Mouse (Mus musculus) spleen, adult 12 weeks (tissue): ENCODE data around the gene Fgd2.
"Not testable (repeated sequence)": the region's sequence is repeated elsewhere in the genome, so short reads cannot be mapped to it uniquely, and the experiment has no call there.

Experiments
- DNase-seq: peaks from one replicate; pipeline ENCODE4 v3.0.0; 2022; ENCODE audit warnings: low spot score

Fgd2 gene

DNA sequence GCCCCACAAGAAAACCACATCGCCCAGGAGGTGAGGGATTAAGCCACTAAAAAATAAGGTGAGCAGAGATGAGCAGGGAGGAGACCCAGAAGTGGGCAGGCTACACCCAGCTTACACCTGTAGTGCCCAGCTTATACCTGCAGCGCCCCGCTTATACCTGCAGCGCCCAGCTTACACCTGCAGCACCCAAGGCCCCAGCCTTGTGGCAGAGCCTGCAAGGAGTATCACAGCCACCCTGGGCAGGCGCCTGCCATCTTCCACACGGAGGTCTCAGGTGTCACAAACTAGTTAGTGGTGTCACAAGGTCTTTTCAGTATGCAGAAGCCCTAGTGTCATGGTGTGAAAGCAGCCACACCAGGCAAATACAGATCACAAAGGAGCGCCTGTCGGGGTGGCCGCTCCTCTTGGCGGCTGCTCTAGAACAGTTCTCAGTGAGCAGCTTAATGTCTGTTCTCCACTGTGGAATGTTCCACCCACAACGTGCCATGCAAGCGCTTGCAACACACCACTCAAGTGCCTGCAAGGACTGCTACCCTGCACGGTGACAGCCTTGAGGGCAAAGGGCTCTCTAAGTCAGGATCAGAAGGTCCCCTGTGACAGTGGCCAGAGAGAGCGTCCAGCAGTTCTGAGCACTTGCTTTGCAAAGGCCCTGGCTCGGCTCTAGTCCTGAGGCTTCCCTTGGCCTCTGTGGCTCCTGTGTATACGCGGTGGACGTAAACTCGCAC, 24.3 kb upstream of the Fgd2 start:
- DNase-seq: no peak

DNA sequence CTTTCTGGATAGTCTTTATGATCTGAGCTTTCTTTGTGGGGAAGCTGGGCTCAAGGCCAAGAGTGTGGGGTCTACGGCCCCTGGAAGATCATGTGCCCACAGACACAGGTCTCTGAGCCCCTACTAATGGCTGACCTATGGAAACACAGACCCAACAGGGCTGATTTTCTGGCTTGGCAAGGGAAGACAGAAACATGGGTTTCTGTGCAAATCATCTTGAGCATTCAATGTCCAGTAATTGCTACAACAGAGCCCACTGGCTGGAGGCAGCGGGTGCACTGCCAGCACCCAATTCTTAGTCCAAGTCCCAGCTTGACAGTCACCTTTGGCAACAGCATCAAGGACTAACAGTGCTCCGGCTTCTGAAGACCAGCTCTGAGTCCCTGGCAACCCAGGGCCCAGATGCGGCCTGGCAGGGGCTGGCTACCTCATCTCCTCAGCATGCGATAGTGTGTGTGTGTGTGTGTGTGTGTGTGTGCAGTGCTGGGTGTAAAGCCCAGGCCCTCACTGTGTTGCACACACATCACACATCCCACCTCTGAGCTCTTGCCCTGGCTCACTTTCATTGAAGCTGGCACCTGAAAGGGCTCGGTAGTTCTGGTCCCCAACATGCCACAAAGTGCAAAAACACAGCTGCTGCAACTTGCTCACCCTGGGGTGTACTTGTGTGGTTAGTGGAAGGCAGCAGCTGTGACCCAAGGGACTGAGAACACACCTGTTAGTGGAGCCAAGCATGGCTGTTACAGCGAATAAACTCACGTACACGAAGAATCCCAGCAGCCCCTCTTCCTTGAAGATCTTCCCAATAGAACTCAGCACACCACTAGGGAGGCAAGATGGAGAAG, 22.5 kb upstream of the Fgd2 start:
- no peak for DNase-seq

DNA sequence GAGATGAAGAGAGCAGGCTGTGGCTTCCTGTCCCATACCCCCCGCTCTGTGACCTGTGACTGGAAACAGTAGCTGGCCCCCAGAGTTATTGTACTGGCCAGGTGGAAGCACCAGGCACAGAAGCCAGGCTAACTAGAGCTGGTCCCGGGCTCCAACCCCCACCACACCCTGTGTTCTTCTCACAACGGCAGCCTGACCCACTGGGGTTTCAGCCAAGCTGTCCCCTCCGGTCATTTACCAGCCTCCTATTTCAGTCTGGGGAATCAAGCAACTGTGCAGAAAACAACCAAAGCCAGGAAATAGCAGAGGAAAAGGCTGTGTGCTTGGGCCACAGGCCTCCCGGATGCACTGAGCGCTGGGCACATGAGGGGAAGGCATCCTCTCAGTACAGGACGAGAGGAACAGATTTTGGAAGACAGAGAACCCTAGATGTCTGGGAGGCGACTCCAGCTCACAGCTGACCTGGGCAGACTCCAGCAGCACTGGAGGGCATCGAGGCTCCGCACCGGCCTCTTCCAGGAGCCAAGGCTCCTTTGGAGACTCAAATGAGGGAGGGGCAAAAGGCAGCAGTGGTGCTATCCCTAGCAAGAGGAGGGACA, 21.4 kb upstream of the Fgd2 start:
- no peak for DNase-seq

DNA sequence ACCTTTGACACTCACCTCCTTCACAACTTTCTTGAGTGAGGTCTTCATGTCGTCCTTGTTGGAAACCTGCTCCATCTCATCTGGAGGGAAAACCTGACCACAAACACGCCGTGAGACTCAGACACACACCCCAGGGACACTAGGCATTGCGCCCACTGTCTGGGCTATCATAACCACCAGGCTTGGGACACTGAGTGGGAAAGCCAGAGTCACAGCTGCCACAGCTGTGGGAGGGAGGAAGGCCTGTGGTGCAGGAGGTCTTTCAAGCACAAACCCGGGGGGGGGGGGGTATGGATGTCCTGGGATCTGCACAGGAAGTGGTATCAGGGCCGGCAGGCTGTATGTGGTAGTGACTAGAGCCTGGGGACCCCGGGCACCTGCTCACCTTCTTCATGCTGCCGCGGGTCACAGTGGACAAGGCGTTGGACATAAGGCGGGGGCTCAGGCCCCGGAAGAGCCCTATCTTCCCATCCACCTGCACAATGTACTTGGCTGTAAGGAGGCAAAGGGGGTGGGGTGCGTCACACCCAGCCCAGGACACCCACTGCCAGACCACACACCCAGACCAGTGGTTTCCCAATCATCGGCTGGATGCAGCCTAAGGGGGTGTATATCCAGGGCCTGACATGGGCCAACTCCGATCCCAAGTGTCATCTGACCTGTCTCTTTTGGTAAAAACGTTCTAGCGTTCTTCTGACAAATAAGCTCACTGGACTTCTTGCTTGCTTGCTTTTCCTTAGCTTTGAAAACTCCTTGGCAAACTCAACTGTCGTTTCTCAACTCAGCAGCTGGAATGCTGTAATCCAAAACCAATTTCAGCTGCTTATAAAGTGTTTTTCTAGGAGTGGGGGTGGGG, 20.1 kb upstream of the Fgd2 start:
- no peak for DNase-seq

DNA sequence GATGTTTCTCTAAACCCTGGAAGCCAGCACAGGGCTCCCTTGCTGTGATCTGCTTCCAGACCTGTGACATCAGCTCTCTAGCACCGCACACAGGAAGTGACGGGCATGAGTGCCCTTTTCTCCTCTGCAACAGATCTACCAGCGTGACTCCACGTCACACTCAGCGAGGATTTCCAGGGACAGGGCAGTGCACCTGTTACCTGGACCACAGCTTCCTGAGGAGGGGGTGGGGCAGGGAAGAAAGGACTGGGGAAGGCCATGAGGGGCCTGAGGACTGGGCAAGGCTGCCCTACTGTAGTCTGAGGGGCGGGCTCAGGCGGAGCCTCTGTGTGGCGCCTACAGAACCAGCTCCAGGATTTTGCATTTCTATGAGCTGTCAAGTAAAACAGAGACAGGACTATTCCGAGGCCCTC, 19.1 kb upstream of the Fgd2 start:
- DNase-seq: no peak

DNA sequence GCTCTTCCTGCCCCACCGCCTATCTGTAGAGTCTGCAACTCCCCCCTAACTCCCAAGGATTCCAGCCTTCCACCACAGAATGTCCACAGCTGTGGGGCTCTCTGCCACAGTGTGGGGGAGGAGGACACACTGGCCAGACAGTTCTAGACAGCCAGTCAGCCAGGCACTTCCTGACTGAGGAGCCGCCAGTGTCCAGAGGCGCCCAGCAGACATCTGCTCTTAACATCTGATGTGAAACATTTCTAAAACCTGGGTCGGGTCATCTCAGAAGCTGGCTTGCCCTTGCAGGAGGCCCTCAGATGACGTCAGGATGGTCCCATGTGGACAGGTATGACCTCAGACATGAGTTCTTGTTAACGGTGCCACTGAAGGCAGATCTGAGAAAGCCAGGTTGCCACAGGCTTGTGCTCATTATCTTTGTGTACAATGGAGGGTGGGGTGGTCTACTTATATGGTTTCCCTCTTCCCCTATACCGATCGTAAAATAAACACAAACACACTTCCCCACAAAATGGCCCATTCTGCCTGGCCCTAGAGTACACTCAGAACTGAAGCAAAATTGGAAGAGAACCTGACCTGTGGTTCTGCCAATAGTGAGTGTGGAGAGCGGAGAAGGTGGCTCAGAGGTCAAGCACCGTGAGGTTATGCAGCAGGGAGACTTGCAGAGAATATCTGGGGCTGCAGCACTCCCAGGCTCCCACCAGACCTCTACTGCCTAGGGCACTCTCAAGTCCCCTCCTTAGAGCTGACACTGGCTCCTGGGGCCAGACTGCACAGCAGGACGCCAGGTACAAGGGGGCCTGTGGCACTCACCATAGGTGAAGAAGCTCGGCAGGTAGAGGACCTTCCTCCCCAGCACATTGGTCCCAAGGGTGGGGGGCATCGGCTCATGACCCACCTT, 18.5 kb upstream of the Fgd2 start:
- no peak for DNase-seq

DNA sequence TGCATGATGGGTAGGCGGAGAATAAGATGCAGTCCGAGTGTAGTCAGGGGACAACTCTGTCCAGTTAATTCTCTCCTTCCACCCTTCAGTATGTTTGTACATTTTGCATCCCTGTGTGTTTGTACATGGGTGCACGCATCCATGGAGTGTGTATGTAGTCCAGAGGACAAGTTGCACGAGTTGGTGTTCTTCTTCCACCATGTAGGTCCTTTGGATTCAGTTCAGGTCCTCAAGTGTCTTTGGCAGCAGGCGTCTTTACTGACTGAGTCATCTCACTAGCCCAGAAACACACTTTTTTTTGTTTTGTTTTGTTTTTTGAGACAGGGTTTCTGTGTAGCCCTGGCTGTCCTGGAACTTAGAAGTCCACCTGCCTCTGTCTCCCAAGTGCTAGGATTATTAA, 17.5 kb upstream of the Fgd2 start:
- DNase-seq: no peak

DNA sequence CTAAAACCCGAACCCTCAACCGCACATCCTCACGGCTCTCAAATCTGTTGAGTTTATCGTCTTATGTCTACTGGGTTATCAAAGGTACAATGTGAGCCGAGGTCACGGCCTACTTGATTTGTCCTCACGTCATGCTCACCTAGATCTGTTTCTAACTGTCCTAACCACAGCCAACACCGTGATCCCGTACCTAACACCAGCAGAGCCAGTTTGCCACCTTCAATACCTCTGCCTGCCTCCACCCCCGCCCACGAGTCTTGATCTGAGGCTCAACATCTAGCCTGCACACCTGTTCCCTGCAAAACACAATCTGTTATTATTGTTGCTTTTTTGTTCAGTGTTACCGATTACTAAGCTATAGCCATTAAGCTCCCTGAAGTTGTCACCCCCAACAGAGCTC, 15.4 kb upstream of the Fgd2 start:
- no peak for DNase-seq

DNA sequence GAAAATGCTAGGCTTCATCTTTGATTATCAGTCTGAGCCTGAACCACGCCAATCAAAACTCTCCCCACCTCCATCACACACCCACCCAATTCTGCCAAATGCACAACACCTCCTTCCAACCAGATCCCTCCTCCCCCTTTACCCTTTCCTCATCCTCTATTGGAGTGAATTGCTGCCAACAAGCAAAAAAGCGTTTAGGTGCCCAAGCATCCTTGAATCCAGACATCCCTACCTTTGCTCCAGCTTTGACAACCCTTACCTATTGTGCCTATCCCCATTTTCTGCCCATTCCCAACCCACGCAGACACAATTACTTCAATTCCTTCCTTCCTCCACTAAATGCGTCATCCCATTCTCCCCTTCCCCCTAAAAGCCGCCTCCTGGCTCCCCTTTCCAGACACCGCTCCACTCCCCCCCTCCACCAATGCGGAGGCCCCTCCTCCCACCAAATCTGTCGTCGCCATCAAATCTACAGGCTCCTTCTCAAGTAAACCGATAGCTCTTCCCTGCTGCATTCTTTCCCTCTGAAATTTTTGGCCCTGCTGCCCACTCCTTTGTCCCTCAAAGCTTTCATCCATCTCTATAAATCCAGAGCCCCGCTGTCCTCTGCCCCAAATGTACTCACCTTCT, 14.1 kb upstream of the Fgd2 start:
- DNase-seq: no peak

DNA sequence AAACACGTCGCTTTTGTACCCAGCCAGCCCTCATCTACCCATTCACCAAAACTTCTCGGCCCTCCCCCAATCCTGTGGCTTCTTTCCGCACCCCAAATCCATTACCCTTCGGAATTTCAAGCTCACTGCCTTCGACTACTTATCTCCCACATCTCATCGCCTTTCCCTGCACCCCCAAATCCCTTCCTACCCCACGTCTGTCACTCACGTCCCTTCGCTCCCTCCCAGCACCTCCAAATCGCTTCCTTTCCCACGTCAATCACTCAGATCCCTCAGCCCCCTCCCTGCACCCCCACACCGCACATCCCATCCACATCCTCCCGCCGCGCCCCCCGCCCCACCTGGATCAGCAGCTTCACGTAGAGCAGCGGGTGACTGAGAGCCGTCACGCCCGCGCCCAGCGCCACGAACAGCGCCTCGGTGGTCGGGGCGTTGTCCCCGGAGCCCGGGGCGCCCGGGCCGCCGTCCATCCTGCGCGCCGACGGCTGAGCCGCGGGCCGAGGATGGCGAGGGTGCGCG, 13.5 kb upstream of the Fgd2 start:
- DNase-seq: no peak

DNA sequence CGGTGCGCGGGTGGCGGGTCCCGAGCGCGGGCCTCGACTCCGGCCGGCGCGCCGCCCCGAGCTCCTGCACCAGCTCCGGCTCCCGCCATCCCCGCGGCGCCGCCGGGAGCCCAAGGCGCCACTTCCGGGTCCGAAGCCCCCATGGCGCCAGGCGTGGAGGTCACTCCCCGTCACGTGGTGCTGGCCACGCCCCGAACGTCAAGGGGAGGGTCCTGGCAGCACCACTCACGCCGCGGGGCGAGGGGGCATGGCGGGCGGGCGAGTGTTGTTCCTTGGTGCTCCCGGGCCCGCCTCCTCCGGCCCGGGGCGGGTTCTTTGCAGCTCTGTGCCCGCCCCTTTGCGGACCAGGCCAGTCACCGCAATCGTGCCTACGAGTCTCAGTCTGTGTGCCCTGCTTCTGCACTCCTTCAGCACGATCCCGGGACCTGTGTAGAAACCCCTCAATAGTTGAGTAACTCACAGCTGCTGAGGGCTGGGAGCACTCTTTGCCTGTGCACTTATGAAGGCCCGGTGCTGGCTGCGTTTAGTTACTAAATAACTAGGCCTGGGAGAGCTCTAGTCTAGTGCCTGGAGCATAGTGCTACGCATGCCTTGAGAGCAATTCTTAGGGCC, 13.0 kb upstream of the Fgd2 start, which contains the start of gene Mtch1:
Gene Mtch1, minus strand, starts transcription at position 290 of the 612 bp plus-strand sequence.
- DNase-seq: peak; percentile 99

DNA sequence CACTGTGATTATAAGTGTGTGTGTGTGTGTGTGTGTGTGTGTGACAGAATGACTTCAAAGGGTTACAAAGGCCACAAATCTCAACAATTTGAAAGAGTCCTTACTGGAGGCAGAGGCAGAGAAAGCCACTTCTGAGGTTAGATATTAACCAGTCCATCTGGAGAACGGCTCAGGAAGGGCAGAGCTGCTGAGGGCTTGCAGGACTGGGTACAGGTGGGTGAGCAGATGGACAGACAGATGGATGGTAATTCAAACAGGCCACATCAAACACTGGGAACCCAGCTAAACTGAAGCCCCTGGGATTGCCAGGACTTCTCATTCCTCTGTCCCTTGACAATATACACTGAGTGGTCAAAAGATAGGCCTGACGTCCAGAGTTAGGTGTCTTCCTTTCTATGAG, 11.7 kb upstream of the Fgd2 start:
- DNase-seq: no peak

DNA sequence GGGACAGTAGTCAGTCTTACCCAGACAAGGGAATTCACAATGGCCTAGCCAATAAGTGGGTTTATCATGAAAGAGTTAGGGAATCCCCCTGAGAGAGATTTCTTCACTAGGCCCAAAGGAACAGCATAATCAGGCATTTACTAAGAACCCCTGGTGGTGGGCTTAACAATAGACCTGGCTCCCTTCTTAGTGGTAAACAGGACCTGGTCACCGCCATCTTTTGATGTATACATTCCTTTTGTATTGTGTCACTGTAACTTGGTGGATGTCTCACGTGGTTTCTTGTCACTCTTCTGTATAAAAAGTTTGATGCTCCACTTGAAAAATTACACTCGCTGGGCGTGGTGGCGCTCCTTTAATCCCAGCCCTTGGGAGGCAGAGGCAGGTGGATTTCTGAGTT, 9.7 kb upstream of the Fgd2 start:
- DNase-seq: not testable (repeated sequence)

DNA sequence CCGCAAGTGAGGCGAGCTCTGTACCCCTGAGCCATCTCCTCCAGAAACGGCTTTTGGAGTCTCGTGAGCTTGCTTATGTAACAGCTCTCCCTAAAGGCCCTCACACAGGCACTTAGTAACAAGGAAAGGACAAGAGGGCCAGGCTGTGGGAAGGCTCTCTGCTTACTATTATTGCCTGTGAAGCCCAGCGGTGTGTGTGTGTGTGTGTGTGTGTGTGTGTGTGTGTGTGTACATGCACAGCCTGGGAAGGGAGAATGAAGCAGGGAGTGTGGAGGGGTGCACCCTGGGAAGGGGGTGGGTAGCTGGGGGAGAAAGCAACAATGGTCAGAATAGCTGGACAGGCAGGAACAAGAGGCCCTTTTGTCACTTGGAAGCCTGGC, 5.3 kb upstream of the Fgd2 start:
- no peak for DNase-seq

DNA sequence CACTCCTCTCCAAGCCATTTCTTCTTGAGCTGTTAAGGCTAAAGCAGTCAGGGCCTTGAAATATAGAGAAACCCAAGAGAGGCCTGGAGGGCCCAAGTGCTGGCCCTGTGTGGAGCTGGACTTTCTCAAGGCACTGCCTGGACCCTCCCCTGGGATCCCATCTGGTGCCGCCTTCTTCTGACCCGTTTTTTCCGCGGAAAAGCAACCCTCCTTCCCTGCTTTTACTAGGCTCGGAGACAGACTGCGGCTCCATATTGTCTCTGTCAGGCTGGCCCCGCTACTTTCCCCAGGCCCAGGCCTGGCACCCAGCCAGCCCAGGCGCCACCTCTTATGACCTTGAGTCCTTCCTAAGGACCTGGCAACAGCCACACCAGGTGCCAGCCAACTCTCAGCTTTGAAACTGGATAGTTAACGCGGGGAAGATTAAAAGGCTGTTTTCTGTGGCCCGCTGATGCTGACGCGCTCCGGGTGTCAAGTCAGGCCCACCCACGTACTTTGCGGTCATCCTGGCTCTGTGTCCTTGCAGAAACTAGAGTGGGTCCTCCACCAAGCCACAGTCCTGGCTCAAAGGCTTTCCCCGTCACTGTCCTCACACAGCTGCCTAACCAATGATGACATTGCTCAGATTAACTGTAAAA, 4.8 kb upstream of the Fgd2 start:
- DNase-seq: no peak

DNA sequence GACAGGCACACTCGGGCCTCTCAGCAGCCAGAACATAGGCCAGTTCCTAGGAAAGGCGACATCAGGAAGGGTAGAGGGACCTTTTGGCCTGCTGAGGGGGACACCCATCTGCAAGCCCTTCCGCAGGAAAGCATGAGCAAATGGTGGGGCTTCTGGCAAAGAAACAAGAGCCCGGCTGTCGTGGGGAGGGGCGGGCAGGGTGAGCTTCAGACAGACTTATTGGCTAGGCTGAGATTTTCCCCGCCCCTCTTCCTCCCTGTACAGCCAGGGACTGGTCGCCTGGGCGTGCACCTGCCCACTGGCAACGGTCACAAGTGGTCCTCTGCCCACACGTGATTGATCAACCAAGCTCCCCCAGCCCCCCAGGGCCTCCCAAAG, 4.2 kb upstream of the Fgd2 start:
- DNase-seq: no peak

DNA sequence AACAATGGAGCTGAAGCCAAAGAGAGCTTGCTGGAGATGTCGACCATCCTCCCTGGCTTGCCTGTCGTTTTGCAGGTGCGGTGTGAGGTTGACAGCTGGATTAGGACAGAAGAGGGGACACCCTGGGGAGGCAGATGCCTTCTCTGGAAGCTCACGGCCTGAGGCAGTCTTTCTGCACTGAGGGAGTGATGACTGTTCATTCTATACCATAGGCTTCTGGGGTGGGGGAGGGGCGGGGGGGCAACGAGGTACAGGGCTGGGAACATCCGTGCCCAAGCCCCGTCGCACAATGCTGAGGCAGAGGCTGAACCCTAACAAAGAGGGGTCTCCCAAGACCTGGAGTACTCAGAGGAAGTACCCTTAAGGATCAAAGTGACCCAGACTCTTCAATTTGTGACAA, 3.8 kb upstream of the Fgd2 start:
- DNase-seq: no peak

DNA sequence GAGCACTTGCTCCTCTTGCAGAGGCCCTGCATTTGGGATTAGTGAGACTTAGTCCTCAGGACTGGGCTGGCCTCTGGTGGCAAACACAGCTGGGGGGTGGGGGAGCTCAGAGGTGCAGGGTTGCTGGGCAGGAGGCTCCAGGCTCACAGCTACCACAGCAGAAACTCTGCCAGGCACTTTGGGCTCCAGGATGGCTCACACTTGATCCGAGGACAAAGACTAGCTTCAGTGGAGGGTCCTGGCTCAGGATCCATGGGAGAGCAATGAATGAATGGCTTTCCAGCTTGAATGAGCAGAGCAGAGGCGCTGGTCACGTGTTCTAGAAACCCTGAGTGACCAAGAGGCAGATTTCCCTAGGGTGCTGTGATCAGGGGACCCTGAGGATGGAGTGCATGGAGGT, 1.8 kb upstream of the Fgd2 start:
- DNase-seq: no peak

DNA sequence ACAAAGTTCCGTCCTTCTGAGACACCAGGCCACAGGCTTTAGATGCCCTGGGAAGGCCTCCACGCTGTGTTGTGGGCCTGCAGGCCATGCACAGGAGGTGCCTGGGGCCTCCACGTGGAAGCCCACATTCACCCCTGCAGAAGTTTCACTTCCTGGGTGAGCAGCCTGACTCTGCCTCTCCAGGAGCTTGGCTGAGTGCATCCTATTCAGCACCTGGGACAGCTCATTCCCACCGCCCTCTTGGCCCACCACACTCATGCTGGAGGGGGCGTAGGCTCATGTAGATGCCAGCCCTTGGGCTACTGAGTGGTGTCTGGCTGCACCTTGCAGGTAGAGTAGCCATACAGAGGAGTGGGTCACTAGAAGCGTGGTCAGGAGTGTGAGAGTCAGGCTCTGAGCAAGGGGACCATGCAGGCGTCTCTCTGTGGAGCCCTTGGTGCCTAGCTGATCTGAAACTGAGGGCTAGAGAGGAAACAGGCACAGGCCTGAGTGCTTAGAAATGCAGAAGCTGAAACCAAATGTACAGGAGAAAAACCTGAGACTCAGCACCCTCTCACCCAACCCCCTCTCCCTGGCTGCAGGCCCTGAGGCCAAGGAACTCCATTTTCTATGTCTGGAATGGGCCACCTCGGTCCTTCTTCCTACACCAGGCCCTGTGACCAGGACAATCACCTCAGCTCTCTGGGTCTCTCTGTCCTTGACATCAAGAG, 1.4 kb downstream of the Fgd2 start:
- DNase-seq: peak; percentile 31
